Mouse (Mus musculus) left cerebral cortex, adult 2 months (tissue): ENCODE results near the gene Prune2. TPM values are rescaled to one million over a fixed set of nuclear protein-coding genes. Genes with fewer than 3 reads are reported as not detected.

Experiments
- DNase-seq, 2 experiments: peaks; one replicate each; pipeline ENCODE4 v3.0.0; 2021 to 2022; ENCODE audit warnings: low spot score in 2 of 2, mixed read lengths in 1 of 2; ENCODE audit errors: extremely low spot score in 1 of 2
- H3K27ac ChIP-seq: fragments of 200-600 bp; 2 replicates; pipeline ENCODE4 v1.8.1; 2022
- H3K4me3 ChIP-seq: fragments of 200-600 bp; 2 replicates; pipeline ENCODE4 v1.8.1; 2022
- CTCF ChIP-seq: fragments of 200-600 bp; IDR thresholded peaks from 2 replicates; pipeline ENCODE4 v1.8.1; 2022; ENCODE audit warnings: antibody characterized with exemption, mild to moderate bottlenecking, moderate library complexity
- intact Hi-C: fragments of 180-260 bp; cut with DNase I; formaldehyde crosslinking; loops from one replicate; pipeline ENCODE4 v1.15.1; 2025
- total RNA-seq, 2 experiments: library from RNA; stranded (reverse); gene quantifications; 2 replicates each; pipeline ENCODE4 v1.2.3; 2021

The Prune2 gene
- total RNA-seq, 2 experiments from 2014 or later = 81.4 to 82.2 TPM

DNA sequence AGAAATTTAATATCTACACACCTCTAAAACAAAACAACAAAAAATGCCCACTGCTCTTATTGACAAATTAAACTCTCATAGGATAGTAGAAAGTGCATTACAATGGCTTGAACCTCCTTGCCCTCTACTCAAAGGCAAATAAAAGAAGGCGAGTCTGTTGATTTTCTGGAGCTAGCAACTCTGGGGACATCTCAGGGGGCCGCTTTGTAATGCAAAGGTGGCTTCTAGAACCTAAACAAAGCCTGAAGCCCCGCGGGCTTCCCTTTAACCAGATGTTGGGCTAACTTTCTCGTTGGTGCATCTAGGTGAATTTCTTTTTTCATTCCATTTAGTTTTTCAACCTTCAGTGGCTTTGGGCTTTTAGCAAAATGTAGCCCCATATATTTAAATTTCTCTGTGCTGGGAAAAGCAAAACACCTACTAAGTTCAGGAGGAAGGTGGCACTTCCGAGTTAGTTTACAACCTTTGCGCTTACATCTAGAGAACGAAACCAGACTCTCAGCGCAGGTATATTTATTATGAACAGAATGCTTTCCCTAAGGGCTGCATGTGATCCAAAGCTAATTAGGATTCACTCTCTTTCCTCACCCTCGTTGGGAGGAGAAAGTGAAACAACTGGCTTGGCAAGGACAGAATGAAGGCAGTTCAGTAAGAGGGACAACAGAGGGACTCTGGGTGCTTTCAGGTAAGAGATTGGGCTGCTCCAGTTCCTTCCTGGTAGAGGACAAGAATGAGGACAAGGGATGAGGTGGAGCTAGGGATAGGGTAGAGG is 182.4 kb downstream of the Prune2 start:
- no peak for TF ChIP-seq CTCF
- no peak overlapping the region for H3K4me3 ChIP-seq
- intact Hi-C loops = no loop called here
- H3K27ac ChIP-seq = no peak overlapping the region
- DNase-seq = no peak

DNA sequence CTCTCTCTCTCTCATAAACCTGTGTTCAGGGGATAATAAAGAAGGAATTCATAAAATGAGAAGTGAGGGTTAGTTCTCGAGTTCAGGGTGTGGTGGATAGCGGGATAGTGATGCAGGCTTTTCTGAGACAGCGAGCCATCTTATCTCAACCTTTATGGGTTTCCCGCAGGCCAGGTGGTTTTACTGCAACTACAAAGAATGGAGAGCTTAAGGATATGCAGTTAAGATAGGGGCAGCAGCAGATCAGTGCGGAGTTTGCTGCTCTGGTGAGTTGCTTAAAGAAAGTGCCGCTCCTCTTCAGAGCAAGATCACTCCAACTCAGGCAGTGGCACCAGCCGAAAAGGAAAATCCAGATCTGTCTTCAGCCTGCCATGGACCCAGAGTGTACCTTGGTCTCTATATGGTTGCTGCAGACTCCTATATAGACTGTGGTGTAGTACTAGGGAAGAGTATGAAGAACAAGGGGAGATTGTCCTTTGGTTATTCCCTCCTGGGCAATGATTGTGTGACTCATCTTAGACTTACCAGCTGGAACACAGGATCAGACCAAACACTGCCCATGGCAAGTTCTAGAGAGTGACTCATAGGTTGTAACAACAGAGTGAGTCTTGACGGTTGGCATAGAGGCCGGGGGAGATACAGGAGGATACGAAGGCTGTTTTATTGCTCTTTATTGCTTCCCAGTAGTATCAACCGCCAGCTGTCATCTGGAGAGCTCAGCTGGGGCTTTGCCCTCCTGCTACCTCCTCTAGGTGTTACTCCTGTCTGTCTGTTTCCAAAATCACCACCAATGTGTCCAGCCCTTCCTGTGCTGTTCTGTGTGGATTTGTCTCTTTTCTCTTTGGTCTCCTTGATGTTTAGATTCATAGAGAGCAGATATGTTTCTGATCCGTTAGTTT is 184.3 kb downstream of the Prune2 start:
- Histone ChIP-seq H3K27ac (no peak overlapping the region), H3K4me3 (no peak overlapping the region)
- no peak for TF ChIP-seq CTCF
- intact Hi-C loops = no loop called here
- no peak for DNase-seq

- H3K4me3 ChIP-seq = no peak overlapping the region
- intact Hi-C loops = no loop called here
- no peak for TF ChIP-seq CTCF
- H3K27ac ChIP-seq = no peak overlapping the region
- DNase-seq = no peak
These were observed 187.3 kb downstream of the Prune2 start for GRCm38 (mm10) chr19:17143245-17143644.

DNA sequence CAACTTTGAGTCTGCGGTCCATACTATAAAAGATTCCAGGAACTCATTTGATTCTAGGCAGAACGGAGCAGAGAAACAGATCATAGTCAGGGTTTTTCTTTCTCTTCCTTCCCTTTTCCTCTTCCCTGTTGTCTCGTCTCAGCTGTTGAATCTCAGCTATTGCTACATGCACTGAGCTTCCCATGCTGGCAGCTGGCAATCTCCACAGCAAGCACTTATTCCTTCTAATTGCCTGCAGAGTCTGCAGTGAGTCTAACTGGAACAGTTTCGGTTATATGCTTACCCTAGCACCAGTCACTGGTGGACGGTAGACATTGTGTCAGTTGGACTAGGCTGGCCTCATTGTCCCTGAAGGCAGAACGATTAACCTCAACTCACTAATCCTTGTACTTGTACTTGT is 188.3 kb downstream of the Prune2 start:
- TF ChIP-seq CTCF = no peak
- H3K27ac ChIP-seq = no peak overlapping the region
- no peak overlapping the region for H3K4me3 ChIP-seq
- intact Hi-C loops = no loop called here
- DNase-seq = no peak

DNA sequence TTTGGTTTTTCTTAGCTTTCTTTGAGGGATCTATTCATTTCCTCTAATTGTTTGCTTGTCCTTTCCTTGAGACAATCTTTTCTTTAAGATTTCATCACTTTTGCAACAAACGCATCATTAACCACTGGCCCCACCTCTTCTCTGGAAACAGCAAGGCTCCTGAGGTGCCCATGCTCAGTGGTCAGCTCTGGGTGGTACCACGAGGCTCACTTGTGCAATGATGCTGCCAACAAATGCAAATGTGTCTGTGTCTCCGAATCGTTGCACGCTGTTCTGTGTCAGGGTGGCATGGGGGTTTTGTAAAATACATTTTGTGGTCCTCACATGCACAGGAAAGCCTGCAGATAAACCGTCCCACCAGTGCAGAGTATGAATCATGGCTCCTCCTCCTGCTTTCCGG is 194.1 kb downstream of the Prune2 start:
- no peak for DNase-seq
- Histone ChIP-seq H3K27ac (no peak overlapping the region), H3K4me3 (no peak overlapping the region)
- TF ChIP-seq CTCF = no peak
- intact Hi-C loops = no loop called here

DNA sequence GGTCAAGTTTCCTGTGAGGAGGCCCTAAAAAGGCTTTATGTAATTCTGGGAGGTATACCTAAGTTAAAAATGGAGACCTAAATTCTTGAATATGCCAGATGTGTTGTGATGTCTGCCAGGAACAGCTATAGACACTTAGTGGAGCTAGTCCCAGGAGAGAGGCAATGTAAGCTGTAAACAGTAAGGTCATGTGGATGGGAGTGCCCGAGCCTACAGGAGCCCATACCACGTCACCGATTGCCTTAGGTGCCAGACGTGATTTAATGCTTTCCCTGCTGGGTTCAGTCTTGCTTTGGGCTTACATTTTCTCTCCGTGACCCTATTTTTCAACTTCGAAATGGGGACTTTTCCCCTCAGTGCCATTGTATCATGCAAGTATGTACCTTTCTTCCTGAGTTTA is 195.9 kb downstream of the Prune2 start:
- TF ChIP-seq CTCF = no peak
- no peak for DNase-seq
- intact Hi-C loops = no loop called here
- H3K4me3 ChIP-seq = no peak overlapping the region
- no peak overlapping the region for H3K27ac ChIP-seq

GRCm38 (mm10) chr19:17152461-17152860 is 196.5 kb downstream of the Prune2 start:
- Histone ChIP-seq H3K27ac (no peak overlapping the region), H3K4me3 (no peak overlapping the region)
- DNase-seq = no peak
- no peak for TF ChIP-seq CTCF
- intact Hi-C loops = no loop called here

DNA sequence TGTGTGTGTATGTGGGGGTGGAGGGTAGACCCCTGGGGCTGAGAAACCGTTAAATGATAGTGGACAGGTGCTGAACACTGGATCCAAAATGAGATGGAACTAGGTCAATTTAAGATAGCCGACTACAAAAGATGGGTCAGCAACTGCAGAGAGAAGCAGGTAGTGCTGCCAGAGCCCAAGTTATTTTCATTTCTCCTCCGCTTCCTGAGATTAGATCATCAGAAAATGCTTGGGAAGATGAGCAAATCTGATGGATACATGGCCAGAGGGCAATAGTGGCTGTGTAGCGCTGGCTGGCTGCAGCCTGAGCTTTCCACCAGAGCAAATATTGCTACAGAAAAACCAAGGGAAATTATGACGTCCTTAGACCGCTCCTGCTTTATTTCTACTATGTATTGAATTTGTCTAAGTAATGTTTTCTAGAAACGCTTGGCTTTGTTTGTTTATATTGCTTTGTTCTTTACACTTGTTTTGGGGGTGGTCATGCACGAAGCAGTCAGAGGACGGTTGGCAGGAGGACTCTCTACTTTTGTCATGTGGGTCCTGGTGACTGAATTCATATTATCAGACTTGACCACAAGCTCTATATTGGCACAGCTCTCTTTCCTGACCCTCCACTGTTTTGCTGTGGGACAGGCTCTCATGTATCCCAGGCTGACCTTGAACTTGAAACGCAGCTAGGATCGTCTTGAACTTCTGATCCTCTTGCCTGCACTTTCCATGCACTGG is 198.2 kb downstream of the Prune2 start:
- no peak for TF ChIP-seq CTCF
- intact Hi-C loops = no loop called here
- no peak overlapping the region for H3K4me3 ChIP-seq
- DNase-seq = no peak
- no peak overlapping the region for H3K27ac ChIP-seq

- intact Hi-C loops = no loop called here
- no peak for DNase-seq
- no peak for TF ChIP-seq CTCF
These were observed 199.3 kb downstream of the Prune2 start for GRCm38 (mm10) chr19:17155216-17155615.

DNA sequence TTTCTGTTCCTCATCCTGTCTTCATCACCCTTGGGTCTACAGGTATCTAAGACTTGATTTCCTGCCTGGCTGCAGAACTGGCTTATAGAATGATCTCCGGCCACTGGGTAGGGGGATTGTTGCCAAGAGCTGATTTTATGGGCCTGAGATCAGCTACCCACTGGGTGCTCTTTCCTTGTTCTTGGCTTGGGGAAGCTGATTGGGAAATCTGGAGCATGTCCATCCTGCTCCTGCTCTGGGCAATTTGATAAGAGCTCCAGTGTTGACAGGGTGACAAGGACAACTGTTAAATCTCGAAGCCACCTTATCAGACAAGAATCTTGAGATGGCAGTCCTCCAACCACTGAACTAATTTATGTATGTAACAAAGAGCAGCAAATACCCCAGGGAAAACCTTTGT is 203.8 kb downstream of the Prune2 start:
- Histone ChIP-seq H3K4me3 (no peak overlapping the region), H3K27ac (no peak overlapping the region)
- DNase-seq = no peak
- no peak for TF ChIP-seq CTCF
- intact Hi-C loops = no loop called here

More at GRCm38 (mm10) chr19:17155216-17155615, 199.3 kb downstream of the Prune2 start:
- H3K4me3 ChIP-seq = no peak overlapping the region
- no peak overlapping the region for H3K27ac ChIP-seq

- no peak overlapping the region for H3K4me3 ChIP-seq
- intact Hi-C loops = no loop called here
- TF ChIP-seq CTCF = no peak
- no peak overlapping the region for H3K27ac ChIP-seq
- no peak for DNase-seq
These were observed 204.3 kb downstream of the Prune2 start for GRCm38 (mm10) chr19:17160231-17160630.

GRCm38 (mm10) chr19:17163511-17163953 is 207.6 kb downstream of the Prune2 start:
- H3K4me3 ChIP-seq = no peak overlapping the region
- intact Hi-C loops = no loop called here
- TF ChIP-seq CTCF = peak; percentile 55
- H3K27ac ChIP-seq = no peak overlapping the region
- no peak for DNase-seq
